ENCODE assay signal across 18 mouse cellular contexts in the genomic region with DNA sequence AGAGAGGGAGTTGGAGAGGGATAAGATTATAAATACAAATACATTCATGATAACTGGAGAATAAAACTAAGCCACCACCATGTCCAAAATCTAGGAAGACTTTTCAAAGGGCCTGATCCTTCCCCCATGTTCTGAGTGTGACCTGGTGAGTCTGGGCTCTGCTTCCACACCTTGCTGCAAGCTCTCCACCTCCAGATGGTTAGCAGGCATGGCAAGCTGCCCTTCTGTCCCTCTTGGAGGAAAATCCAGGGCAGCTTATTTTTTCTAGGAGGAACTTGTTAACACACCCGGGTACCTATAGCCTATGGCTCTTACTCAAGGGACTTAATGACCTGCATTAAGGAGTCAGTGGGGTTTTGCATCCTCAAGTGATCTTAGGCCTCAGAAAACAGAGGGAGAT.
A peak's percentile ranks its signal among the peaks of the same experiment; 100 is the strongest.
DNase-seq lines count a peak whose midpoint lies in the region; TF ChIP-seq lines count a peak whose summit lies in the region.
"Had no signal": no experiment of that assay in that cellular context is flagged by ENCODE, and none has a peak within 500 bp of the region (broad histone marks: within the 10 kb centered on the region; RNA-seq: fewer than 3 reads in every experiment).

No protein-coding gene starts in this region.

- TF ChIP-seq CTCF in thymus, adult 2 months (IDR thresholded peaks at IDR 0.05; ENCODE audit: borderline replicate concordance, control insufficient read depth, extremely low read depth, insufficient read depth, low read length, poor library complexity): no peak

- 74% methylated on average over 1 of the region's 1 CpGs for WGBS in thymus, adult 2 months

- DNase-seq in brain, adult 2 months (ENCODE audit: low read depth, low spot score): peak; percentile 90
- peak; percentile 75 for DNase-seq in cerebellum, adult 11-12 months
- DNase-seq in cerebellum, adult 9-10 months: peak; percentile 79
- peak; percentile 66 to 82 for DNase-seq in cerebellum, postnatal 25 days
- DNase-seq in layer of hippocampus, adult 11-12 months (ENCODE audit: low spot score): no peak
- no peak for DNase-seq in thymus, adult 2 months
- DNase-seq in urinary bladder, postnatal 4 days (ENCODE audit: low spot score in 2 of 2): no peak
- DNase-seq: adrenal gland, postnatal 25 days; gastrocnemius, postnatal 36 days; heart, adult 2 months; kidney, adult 2 months had no signal

- H3K27ac ChIP-seq in thymus, adult 2 months (ENCODE audit: control insufficient read depth, insufficient read depth, low read length): no peak overlapping the region
- H3K27ac ChIP-seq: embryonic facial prominence, embryonic 12.5 days; forebrain, embryonic 15.5 days; heart, adult 2 months; hindbrain, embryonic 10.5 days; hindbrain, embryonic 14.5 days; intestine, embryonic 15.5 days had no signal

- H3K36me3 ChIP-seq in thymus, adult 2 months (ENCODE audit: control insufficient read depth, insufficient read depth, low read length): no peaks in the 10 kb centered on the region
- H3K36me3 ChIP-seq: embryonic facial prominence, embryonic 12.5 days; forebrain, embryonic 15.5 days; heart, embryonic 12.5 days; hindbrain, embryonic 10.5 days; intestine, embryonic 15.5 days had no signal

- no peak overlapping the region for H3K4me3 ChIP-seq in thymus, adult 2 months (ENCODE audit: control insufficient read depth, insufficient read depth, low read length)
- H3K4me3 ChIP-seq: embryonic facial prominence, embryonic 12.5 days; forebrain, embryonic 15.5 days; heart, adult 2 months; heart, embryonic 12.5 days; hindbrain, embryonic 10.5 days; intestine, embryonic 15.5 days had no signal

- no peak for TF ChIP-seq POLR2A in thymus, adult 2 months (IDR thresholded peaks at IDR 0.05; ENCODE audit: control insufficient read depth, extremely low read depth, insufficient read depth, low read length, poor library complexity)

- no peaks in the 10 kb centered on the region for H3K4me1 ChIP-seq in thymus, adult 2 months (replicated peaks; ENCODE audit: control insufficient read depth, insufficient read depth, low read length)
- H3K4me1 ChIP-seq: embryonic facial prominence, embryonic 12.5 days; forebrain, embryonic 15.5 days; heart, embryonic 12.5 days; hindbrain, embryonic 10.5 days; intestine, embryonic 15.5 days had no signal

- H3K27me3 ChIP-seq in thymus, adult 2 months (ENCODE audit: control insufficient read depth, insufficient read depth, low read length): no peaks in the 10 kb centered on the region
- H3K27me3 ChIP-seq: CH12.LX; embryonic facial prominence, embryonic 12.5 days; forebrain, embryonic 15.5 days; heart, embryonic 12.5 days; intestine, embryonic 15.5 days had no signal

Comparison
In these comparisons a context has a peak if more than half of its experiments do, and no peak if none do; other contexts are left out.
1. DNase-seq: peak in brain, adult 2 months (single experiment), cerebellum, adult 11-12 months (single experiment), cerebellum, adult 9-10 months (single experiment) and cerebellum, postnatal 25 days (2 of 2); none in layer of hippocampus, adult 11-12 months (single experiment), thymus, adult 2 months (single experiment) and urinary bladder, postnatal 4 days (0 of 2).